Mouse (Mus musculus): ENCODE results near the gene Tmem63b. TPM values are rescaled to one million over a fixed set of nuclear protein-coding genes. Genes with fewer than 3 reads are reported as not detected.

The Tmem63b gene
- total RNA-seq, 2 experiments from 2014 or later, result 3.3 to 3.6 TPM

GRCm38 (mm10) chr17:45706796-45707195 is 20.1 kb upstream of the Tmem63b start:
- no peak for ATAC-seq (ENCODE audit: poor library complexity, severe bottlenecking)

GRCm38 (mm10) chr17:45703187-45703586 is 16.5 kb upstream of the Tmem63b start:
- ATAC-seq (ENCODE audit: poor library complexity, severe bottlenecking), result peak; percentile 93

- ATAC-seq (ENCODE audit: poor library complexity, severe bottlenecking), result peak; percentile 33; the same call in 1 of the 2 replicates
Observed at GRCm38 (mm10) chr17:45702254-45702653, 15.5 kb upstream of the Tmem63b start.

GRCm38 (mm10) chr17:45701236-45701591 is 14.5 kb upstream of the Tmem63b start:
- ATAC-seq (ENCODE audit: poor library complexity, severe bottlenecking), result no peak

GRCm38 (mm10) chr17:45700496-45701235 is 14.0 kb upstream of the Tmem63b start:
- ATAC-seq (ENCODE audit: poor library complexity, severe bottlenecking), result no peak

GRCm38 (mm10) chr17:45699039-45699740 is 12.5 kb upstream of the Tmem63b start:
- no peak for ATAC-seq (ENCODE audit: poor library complexity, severe bottlenecking)

GRCm38 (mm10) chr17:45698368-45698767 is 11.7 kb upstream of the Tmem63b start:
- ATAC-seq (ENCODE audit: poor library complexity, severe bottlenecking), result no peak

GRCm38 (mm10) chr17:45696981-45697380 is 10.3 kb upstream of the Tmem63b start:
- ATAC-seq (ENCODE audit: poor library complexity, severe bottlenecking), result no peak

- peak; percentile 62 for ATAC-seq (ENCODE audit: poor library complexity, severe bottlenecking)
Observed at GRCm38 (mm10) chr17:45695227-45696120, 8.8 kb upstream of the Tmem63b start.

- ATAC-seq (ENCODE audit: poor library complexity, severe bottlenecking), result no peak
Observed at GRCm38 (mm10) chr17:45693812-45694565, 7.3 kb upstream of the Tmem63b start.

GRCm38 (mm10) chr17:45692159-45692558 is 5.5 kb upstream of the Tmem63b start:
- no peak for ATAC-seq (ENCODE audit: poor library complexity, severe bottlenecking)

- no peak for ATAC-seq (ENCODE audit: poor library complexity, severe bottlenecking)
Observed at GRCm38 (mm10) chr17:45690044-45690443, 3.3 kb upstream of the Tmem63b start.

- no peak for ATAC-seq (ENCODE audit: poor library complexity, severe bottlenecking)
Observed at GRCm38 (mm10) chr17:45689120-45689519, 2.4 kb upstream of the Tmem63b start.

- peak; percentile 83 for ATAC-seq (ENCODE audit: poor library complexity, severe bottlenecking)
Observed at GRCm38 (mm10) chr17:45686093-45686619, 549 bp downstream of the Tmem63b start, which contains the start of gene Mrpl14. TSS of gene Mrpl14 (plus strand) at chr17:45686322.

GRCm38 (mm10) chr17:45685171-45686092 is 1.3 kb downstream of the Tmem63b start:
- peak; percentile 33 for ATAC-seq (ENCODE audit: poor library complexity, severe bottlenecking)

- ATAC-seq (ENCODE audit: poor library complexity, severe bottlenecking), result no peak
Observed at GRCm38 (mm10) chr17:45684667-45685131, 2.0 kb downstream of the Tmem63b start.

GRCm38 (mm10) chr17:45682843-45683242 is 3.9 kb downstream of the Tmem63b start:
- no peak for ATAC-seq (ENCODE audit: poor library complexity, severe bottlenecking)

- ATAC-seq (ENCODE audit: poor library complexity, severe bottlenecking), result no peak
Observed at GRCm38 (mm10) chr17:45681588-45681987, 5.1 kb downstream of the Tmem63b start.

GRCm38 (mm10) chr17:45680391-45680980 is 6.2 kb downstream of the Tmem63b start:
- ATAC-seq (ENCODE audit: poor library complexity, severe bottlenecking), result no peak

Data from megakaryocyte, adult 5-6 weeks (primary cell).